Mouse (Mus musculus) E14TG2a.4 (cell line): ENCODE results near the gene Pbld2.
A peak's percentile ranks its signal among the peaks of the same experiment; 100 is the strongest.

ENCODE experiments used
- H3K27me3 ChIP-seq: 2 replicates; pipeline ENCODE4 v1.6.1; 2014; ENCODE audit warnings: low read length, control low read depth; ENCODE audit not compliant: insufficient read depth
- H3K36me3 ChIP-seq: 2 replicates; pipeline ENCODE4 v1.6.1; 2014; ENCODE audit warnings: low read length, control low read depth; ENCODE audit not compliant: insufficient read depth
- H3K4me1 ChIP-seq: replicated peaks from 2 replicates; pipeline ENCODE4 v1.6.1; 2014; ENCODE audit warnings: low read depth, low read length, control low read depth
- H3K4me3 ChIP-seq: replicated peaks from 2 replicates; pipeline ENCODE4 v1.5.1; 2014; ENCODE audit warnings: mild to moderate bottlenecking, low read length
- H3K9me3 ChIP-seq: 2 replicates; pipeline ENCODE4 v1.6.1; 2014; ENCODE audit warnings: low read length, control low read depth
- CTCF ChIP-seq: conservative IDR thresholded peaks from 2 replicates; pipeline ENCODE4 v1.5.1; 2014; ENCODE audit warnings: low read length
- NANOG ChIP-seq: IDR thresholded peaks from 2 replicates; pipeline ENCODE4 v1.6.1; 2014; ENCODE audit warnings: borderline replicate concordance, low read length, mixed read lengths
- POU5F1 ChIP-seq: IDR thresholded peaks from 2 replicates; pipeline ENCODE4 v1.6.1; 2014; ENCODE audit warnings: low read length, borderline replicate concordance

The Pbld2 gene

DNA sequence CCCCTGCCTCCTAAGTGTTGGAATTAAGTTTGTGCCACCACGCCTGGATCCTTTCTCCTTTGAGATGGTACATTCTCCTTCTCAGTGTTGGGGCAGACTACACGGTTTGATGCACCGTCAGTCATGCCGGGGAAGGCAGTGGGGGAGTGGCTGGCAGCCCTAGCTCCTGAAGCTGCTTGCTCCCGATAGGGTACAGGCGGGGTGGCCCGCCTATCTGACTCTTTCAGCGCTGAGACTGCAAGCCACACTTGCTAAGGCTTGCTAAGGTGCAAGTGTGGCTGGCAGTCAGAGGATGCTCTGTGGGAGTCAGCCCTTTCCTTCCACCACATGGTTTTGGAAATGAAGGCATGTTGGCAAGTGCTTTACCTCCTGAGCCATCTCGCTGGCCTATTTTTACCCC, 23.5 kb upstream of the Pbld2 start:
- no peaks in the 10 kb centered on the region for H3K9me3 ChIP-seq
- H3K4me1 ChIP-seq, result peaks cover 15% of the 10 kb centered on the region
- H3K4me3 ChIP-seq, result no peak overlapping the region
- TF ChIP-seq POU5F1 (no peak), NANOG (no peak), CTCF (no peak)
- H3K27me3 ChIP-seq, result no peaks in the 10 kb centered on the region
- peaks cover 96% of the 10 kb centered on the region for H3K36me3 ChIP-seq

DNA sequence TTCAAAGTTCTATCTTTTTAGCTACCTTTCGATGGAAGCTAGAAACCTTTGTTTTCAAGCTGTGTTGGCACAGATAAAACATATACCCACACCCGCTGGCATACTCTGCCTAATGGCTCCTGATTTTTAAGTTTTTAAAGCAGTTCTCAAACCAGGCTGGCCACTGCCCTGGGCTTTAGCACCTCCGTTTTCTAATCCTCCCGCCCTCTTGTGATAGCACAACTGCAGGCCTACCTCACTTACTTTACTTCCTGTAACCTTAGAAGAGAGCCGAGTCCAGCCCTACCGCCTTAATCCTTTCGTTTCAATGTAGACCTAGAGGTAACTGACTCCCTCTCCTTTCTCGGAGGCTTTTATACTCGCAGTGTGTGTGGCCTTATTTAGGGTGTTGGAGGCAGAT, 20.9 kb upstream of the Pbld2 start:
- TF ChIP-seq CTCF (no peak), NANOG (no peak), POU5F1 (no peak)
- peaks cover 16% of the 10 kb centered on the region for H3K4me1 ChIP-seq
- no peaks in the 10 kb centered on the region for H3K9me3 ChIP-seq
- peaks cover 96% of the 10 kb centered on the region for H3K36me3 ChIP-seq
- no peak overlapping the region for H3K4me3 ChIP-seq
- no peaks in the 10 kb centered on the region for H3K27me3 ChIP-seq

DNA sequence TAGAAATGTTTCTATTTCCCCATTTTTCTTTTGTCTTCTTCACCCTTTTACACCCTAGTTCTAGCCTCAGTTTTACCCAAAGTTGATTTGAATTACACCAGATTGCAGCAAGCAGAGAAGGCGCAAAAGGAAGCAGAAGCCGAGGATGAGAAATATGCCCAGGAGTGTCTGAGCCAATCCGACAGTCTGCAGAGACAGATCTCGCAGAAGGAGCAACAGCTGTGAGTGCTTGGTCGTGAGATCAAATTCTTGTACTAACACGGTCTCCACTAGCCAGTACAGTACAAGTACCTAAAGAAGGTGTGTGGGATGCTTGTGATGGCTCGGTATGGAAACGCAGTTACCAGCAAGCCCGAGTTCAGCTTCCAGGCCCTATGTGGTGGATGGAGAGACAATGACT, 19.6 kb upstream of the Pbld2 start:
- H3K27me3 ChIP-seq, result no peaks in the 10 kb centered on the region
- H3K9me3 ChIP-seq, result no peaks in the 10 kb centered on the region
- H3K4me3 ChIP-seq, result no peak overlapping the region
- peaks cover 22% of the 10 kb centered on the region for H3K4me1 ChIP-seq
- peaks cover 98% of the 10 kb centered on the region for H3K36me3 ChIP-seq
- TF ChIP-seq POU5F1 (no peak), CTCF (no peak), NANOG (no peak)

DNA sequence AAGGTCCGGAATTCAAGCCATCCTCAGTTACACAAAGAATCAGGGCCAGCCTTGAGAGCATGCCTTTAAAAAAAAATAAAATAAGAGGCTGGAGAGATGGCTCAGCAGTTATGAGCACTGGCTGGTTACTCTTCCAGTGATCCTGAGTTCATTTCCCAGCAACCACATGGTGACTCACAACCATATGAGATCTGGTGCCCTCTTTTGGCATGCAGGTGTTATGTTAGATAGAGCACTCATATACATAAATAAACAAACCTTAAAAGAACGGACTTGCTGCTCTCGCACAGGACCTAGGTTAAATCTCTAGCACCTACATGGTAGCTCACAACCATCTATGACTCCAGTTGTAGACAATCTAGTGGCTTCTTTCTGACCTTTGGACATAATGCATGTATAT, 15.9 kb upstream of the Pbld2 start:
- H3K4me1 ChIP-seq, result peaks cover 25% of the 10 kb centered on the region
- no peaks in the 10 kb centered on the region for H3K9me3 ChIP-seq
- H3K27me3 ChIP-seq, result no peaks in the 10 kb centered on the region
- H3K4me3 ChIP-seq, result no peak overlapping the region
- TF ChIP-seq NANOG (no peak), CTCF (no peak), POU5F1 (no peak)
- H3K36me3 ChIP-seq, result peaks cover 97% of the 10 kb centered on the region

DNA sequence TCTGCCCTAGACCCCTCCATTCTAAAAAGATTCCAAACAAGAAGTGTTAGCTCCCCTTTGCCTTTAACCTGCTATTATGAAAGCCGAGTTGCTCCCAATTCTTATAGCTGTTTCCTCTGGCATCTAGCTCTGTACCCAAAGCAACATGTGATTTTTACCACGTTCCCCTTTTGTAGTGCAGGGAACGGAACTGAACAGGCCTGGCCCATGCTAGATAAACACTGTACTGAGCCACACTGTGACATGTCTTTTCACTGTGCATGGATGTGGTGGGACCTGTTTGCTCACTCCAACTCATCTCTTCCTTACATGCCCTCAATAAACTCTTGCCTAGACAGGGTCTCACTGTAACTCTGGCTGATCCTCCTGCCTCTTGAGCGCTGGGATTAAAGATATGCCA, 13.8 kb upstream of the Pbld2 start:
- peaks cover 96% of the 10 kb centered on the region for H3K36me3 ChIP-seq
- H3K4me3 ChIP-seq, result no peak overlapping the region
- H3K4me1 ChIP-seq, result peaks cover 23% of the 10 kb centered on the region
- H3K9me3 ChIP-seq, result no peaks in the 10 kb centered on the region
- TF ChIP-seq CTCF, result no peak
- no peak for TF ChIP-seq POU5F1
- TF ChIP-seq NANOG, result no peak
- H3K27me3 ChIP-seq, result no peaks in the 10 kb centered on the region

DNA sequence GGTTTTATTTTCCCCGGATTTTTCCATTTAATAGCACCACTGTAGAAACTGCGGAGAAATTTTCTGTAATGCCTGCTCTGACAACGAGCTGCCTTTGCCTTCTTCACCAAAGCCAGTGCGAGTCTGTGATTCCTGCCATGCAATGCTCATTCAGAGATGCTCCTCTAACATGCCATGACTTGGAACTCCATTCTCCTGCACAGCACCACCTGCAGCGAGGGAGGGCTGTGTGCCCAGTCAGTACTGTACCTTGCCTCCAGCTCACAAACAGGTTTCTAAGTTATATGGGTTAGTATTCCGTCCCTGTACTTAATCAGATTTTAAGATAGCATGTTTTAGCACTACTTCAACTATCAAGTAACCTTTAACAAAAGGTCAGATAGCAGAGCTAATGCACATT, 12.6 kb upstream of the Pbld2 start:
- Histone ChIP-seq H3K4me3 (no peak overlapping the region), H3K27me3 (no peaks in the 10 kb centered on the region), H3K36me3 (peaks cover 98% of the 10 kb centered on the region), H3K4me1 (peaks cover 23% of the 10 kb centered on the region), H3K9me3 (no peaks in the 10 kb centered on the region)
- no peak for TF ChIP-seq NANOG
- no peak for TF ChIP-seq CTCF
- no peak for TF ChIP-seq POU5F1

DNA sequence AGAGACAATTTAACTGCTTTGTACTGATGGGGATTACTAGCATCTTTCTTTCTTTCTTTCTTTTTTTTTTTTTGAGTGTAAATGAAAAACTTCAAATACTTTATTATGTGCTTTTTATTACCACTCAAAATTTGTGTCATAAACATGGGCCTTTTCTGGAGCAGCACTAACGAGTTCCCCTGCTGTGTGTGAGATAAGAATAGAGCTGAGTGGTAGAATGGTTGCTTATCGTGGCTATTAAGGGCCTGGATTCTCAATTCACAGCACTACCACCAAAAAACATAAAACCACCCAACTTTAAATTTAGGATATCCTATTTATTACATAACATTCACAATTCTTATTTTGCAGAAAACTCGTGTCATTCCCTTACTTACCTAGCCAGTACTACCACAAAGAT, 10.6 kb upstream of the Pbld2 start:
- H3K9me3 ChIP-seq, result no peaks in the 10 kb centered on the region
- no peaks in the 10 kb centered on the region for H3K27me3 ChIP-seq
- TF ChIP-seq NANOG (no peak), CTCF (no peak), POU5F1 (no peak)
- H3K4me1 ChIP-seq, result peaks cover 19% of the 10 kb centered on the region
- no peak overlapping the region for H3K4me3 ChIP-seq
- H3K36me3 ChIP-seq, result peaks cover 95% of the 10 kb centered on the region

DNA sequence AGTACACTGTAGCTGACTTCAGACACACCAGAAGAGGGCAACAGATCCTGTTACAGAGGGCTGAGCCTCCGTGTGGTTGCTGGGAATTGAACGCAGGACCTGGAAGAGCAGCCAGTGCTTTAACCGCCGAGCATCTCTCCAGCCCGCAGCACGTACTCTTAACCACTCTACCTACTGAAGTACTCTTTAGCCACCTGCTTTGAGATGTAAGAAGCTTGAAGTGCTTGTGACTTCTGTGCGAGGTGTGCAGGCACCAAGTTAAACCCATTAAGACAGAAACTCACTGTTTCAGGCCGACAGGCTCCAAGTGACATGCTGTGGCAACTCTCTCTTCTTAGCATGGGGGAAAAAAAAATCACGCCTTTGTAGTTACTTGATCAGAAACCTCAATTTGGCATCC, 9.9 kb upstream of the Pbld2 start:
- Histone ChIP-seq H3K4me1 (peaks cover 21% of the 10 kb centered on the region), H3K27me3 (no peaks in the 10 kb centered on the region), H3K36me3 (peaks cover 94% of the 10 kb centered on the region), H3K4me3 (no peak overlapping the region), H3K9me3 (no peaks in the 10 kb centered on the region)
- TF ChIP-seq POU5F1 (no peak), NANOG (no peak), CTCF (no peak)

DNA sequence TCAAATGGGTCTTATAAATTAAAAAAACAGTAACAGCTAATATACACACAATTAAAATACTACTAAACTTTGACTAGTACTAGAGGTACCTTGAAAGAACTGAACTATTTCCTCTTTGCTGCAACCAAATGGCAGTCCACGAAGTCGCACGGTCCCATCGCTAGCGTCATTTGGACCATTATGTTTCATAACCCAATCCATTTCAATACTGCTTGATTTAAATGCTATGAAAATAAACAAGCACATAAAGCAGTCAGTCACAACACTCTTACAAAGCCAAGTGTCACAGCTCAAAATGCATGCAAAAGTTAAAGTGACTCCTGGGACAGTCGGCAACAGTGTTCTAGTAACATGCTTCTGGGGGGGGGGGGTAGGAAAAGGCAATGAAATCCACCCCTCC, 4.8 kb upstream of the Pbld2 start:
- Histone ChIP-seq H3K27me3 (no peaks in the 10 kb centered on the region), H3K4me3 (no peak overlapping the region), H3K9me3 (no peaks in the 10 kb centered on the region), H3K4me1 (peaks cover 30% of the 10 kb centered on the region), H3K36me3 (peaks cover 57% of the 10 kb centered on the region)
- TF ChIP-seq NANOG (no peak), CTCF (no peak), POU5F1 (no peak)

DNA sequence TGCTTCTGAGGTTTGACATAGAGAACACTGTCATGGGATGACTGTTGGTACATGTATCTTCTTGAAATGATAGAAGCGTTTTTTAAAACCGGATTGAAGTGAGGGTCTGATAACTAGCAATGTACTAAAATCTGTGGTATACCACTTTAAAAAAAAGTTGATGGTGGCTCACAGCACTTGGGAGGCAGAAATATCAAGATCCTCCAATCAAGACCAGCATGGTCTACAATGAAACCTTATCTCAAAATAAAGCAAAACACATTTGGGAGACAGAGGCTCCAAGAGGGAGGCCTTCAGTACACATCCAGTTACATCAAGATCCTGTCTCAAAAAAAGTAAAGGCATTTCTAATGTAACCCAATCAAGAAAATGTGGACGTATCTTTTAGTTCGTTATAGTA, 2.4 kb upstream of the Pbld2 start:
- Histone ChIP-seq H3K36me3 (peaks cover 36% of the 10 kb centered on the region), H3K9me3 (no peaks in the 10 kb centered on the region)
- no peak for TF ChIP-seq POU5F1
- TF ChIP-seq CTCF, result no peak
- no peak for TF ChIP-seq NANOG

More for the DNA sequence above, 2.4 kb upstream of the Pbld2 start:
- Histone ChIP-seq H3K4me1 (peaks cover 52% of the 10 kb centered on the region), H3K27me3 (no peaks in the 10 kb centered on the region), H3K4me3 (peak overlapping the region; percentile 98)
